Mouse (Mus musculus): Measurements from ENCODE around the gene Scmh1. TPM values are rescaled to one million over a fixed set of nuclear protein-coding genes. Genes with fewer than 3 reads are reported as not detected.
A peak's percentile ranks its signal among the peaks of the same experiment; 100 is the strongest.

Gene Scmh1
- polyA plus RNA-seq, 1 experiment: 22.7 TPM

GRCm38 (mm10) chr4:120570438-120571069 lies 165.5 kb downstream of the Scmh1 start:
- H3K36me3 ChIP-seq (replicated peaks; ENCODE audit: low read length): peaks cover 3% of the 10 kb centered on the region
- H3K9me3 ChIP-seq: no peaks in the 10 kb centered on the region
- peaks cover 45% of the 10 kb centered on the region for H3K4me1 ChIP-seq
- peaks cover 15% of the 10 kb centered on the region for H3K27me3 ChIP-seq (replicated peaks)
- no peak for TF ChIP-seq FLI1 (IDR thresholded peaks at IDR 0.05; ENCODE audit: low read length)
- TF ChIP-seq GATA1 (IDR thresholded peaks at IDR 0.05; ENCODE audit: borderline replicate concordance, low read length): no peak
- H3K4me3 ChIP-seq (replicated peaks): peak overlapping the region; percentile 99

- H3K4me1 ChIP-seq: peaks cover 45% of the 10 kb centered on the region
- H3K27me3 ChIP-seq (replicated peaks): peaks cover 15% of the 10 kb centered on the region
- peak overlapping the region; percentile 99 for H3K4me3 ChIP-seq (replicated peaks)
- TF ChIP-seq FLI1 (IDR thresholded peaks at IDR 0.05; ENCODE audit: low read length) (no peak), GATA1 (IDR thresholded peaks at IDR 0.05; ENCODE audit: borderline replicate concordance, low read length) (no peak)
- H3K36me3 ChIP-seq (replicated peaks; ENCODE audit: low read length): no peaks in the 10 kb centered on the region
- no peaks in the 10 kb centered on the region for H3K9me3 ChIP-seq
Observed at GRCm38 (mm10) chr4:120571070-120571464, 166.0 kb downstream of the Scmh1 start.

GRCm38 (mm10) chr4:120571691-120572090 lies 166.6 kb downstream of the Scmh1 start:
- no peak for TF ChIP-seq GATA1 (IDR thresholded peaks at IDR 0.05; ENCODE audit: borderline replicate concordance, low read length)
- no peak for TF ChIP-seq FLI1 (IDR thresholded peaks at IDR 0.05; ENCODE audit: low read length)
- H3K4me1 ChIP-seq: peaks cover 39% of the 10 kb centered on the region
- H3K9me3 ChIP-seq: no peaks in the 10 kb centered on the region
- H3K36me3 ChIP-seq (replicated peaks; ENCODE audit: low read length): no peaks in the 10 kb centered on the region
- no peak overlapping the region for H3K4me3 ChIP-seq (replicated peaks)
- peaks cover 19% of the 10 kb centered on the region for H3K27me3 ChIP-seq (replicated peaks)

Other genes with a start within 250 kb of the Scmh1 start
- not detected in 2 replicates for gene Edn2, start 244.1 kb upstream of the Scmh1 start, polyA plus RNA-seq (2012; ENCODE audit: insufficient read depth, low replicate concordance)
- not detected in 2 replicates for gene Foxo6, start 117.9 kb upstream of the Scmh1 start, polyA plus RNA-seq (2012; ENCODE audit: insufficient read depth, low replicate concordance)
- 0.11 TPM in 1 of 2 replicates, not detected in the other for gene Slfnl1, start 127.0 kb downstream of the Scmh1 start, polyA plus RNA-seq (2012; ENCODE audit: insufficient read depth, low replicate concordance)
- 1.4 and 2.5 TPM in 2 replicates for gene Ctps, start 165.0 kb downstream of the Scmh1 start, polyA plus RNA-seq (2012; ENCODE audit: insufficient read depth, low replicate concordance)
- not detected in 2 replicates for gene Gm8439, start 183.5 kb downstream of the Scmh1 start, polyA plus RNA-seq (2012; ENCODE audit: insufficient read depth, low replicate concordance)

Data from megakaryocyte, embryonic 14.5 days (primary cell).